Mouse (Mus musculus) midbrain, embryonic 13.5 days (tissue): Measurements from ENCODE around the gene Pih1h3b. TPM values are rescaled to one million over a fixed set of nuclear protein-coding genes. Genes with fewer than 3 reads are reported as not detected.
A peak's percentile ranks its signal among the peaks of the same experiment; 100 is the strongest.

Experiments
- ATAC-seq: fragments of 200-750 bp; cut with Nextera tagmentation; 2 replicates; pipeline ENCODE4 v1.8.0; 2017; ENCODE audit warnings: mild to moderate bottlenecking, moderate TSS enrichment, moderate library complexity
- H3K27ac ChIP-seq: fragments of 300-500 bp; sonication (generic); 2 replicates; pipeline ENCODE4 v1.5.1; 2015; ENCODE audit warnings: inconsistent platforms, mild to moderate bottlenecking, moderate library complexity
- H3K27me3 ChIP-seq: fragments of 300-500 bp; sonication (generic); 2 replicates; pipeline ENCODE4 v1.6.1; 2015; ENCODE audit warnings: mild to moderate bottlenecking, inconsistent platforms
- H3K36me3 ChIP-seq: fragments of 300-500 bp; sonication (generic); 2 replicates; pipeline ENCODE4 v1.6.1; 2015; ENCODE audit warnings: mild to moderate bottlenecking, inconsistent platforms
- H3K4me1 ChIP-seq: fragments of 300-500 bp; sonication (generic); replicated peaks from 2 replicates; pipeline ENCODE4 v1.6.1; 2015; ENCODE audit warnings: inconsistent platforms
- H3K4me2 ChIP-seq: fragments of 300-500 bp; sonication (generic); replicated peaks from 2 replicates; pipeline ENCODE4 v1.6.1; 2015; ENCODE audit warnings: moderate library complexity, mild to moderate bottlenecking, inconsistent platforms
- H3K4me3 ChIP-seq: fragments of 300-500 bp; sonication (generic); replicated peaks from 2 replicates; pipeline ENCODE4 v1.5.1; 2015; ENCODE audit warnings: mild to moderate bottlenecking, inconsistent platforms
- H3K9ac ChIP-seq: fragments of 300-500 bp; sonication (generic); replicated peaks from 2 replicates; pipeline ENCODE4 v1.6.1; 2015; ENCODE audit warnings: mild to moderate bottlenecking, inconsistent platforms
- H3K9me3 ChIP-seq: fragments of 300-500 bp; sonication (generic); 2 replicates; pipeline ENCODE4 v1.6.1; 2016; ENCODE audit warnings: mild to moderate bottlenecking, inconsistent platforms
- WGBS: fragments of 180-500 bp; shearing (Covaris S2); methylation state at CpG from one replicate; pipeline ENCODE4 v1.1.7; 2015; 5-methylcytosine and 5-hydroxymethylcytosine counted together
- polyA plus RNA-seq: library from polyadenylated mRNA; unstranded; fragments of >200 nt; fragmentation: Nextera tagmentation; extraction: Ambion mirVana; gene quantifications from 2 replicates; pipeline ENCODE4 v1.2.1, GENCODE M21; 2015

The Pih1h3b gene
- polyA plus RNA-seq = not detected in 2 replicates

- H3K9ac ChIP-seq = no peak within 1 kb of the TSS
- H3K4me1 ChIP-seq = no peaks in the 10 kb centered on the region
- no peaks in the 10 kb centered on the region for H3K36me3 ChIP-seq
- peaks cover 5% of the 10 kb centered on the region; the same call in 1 of the 2 replicates for H3K9me3 ChIP-seq
- H3K27me3 ChIP-seq = peaks cover 35% of the 10 kb centered on the region
- no peak within 1 kb of the TSS for H3K27ac ChIP-seq
- peak; percentile 84 for ATAC-seq
- peak within 1 kb of the TSS; percentile 57 for H3K4me2 ChIP-seq
- peak within 1 kb of the TSS; percentile 40 for H3K4me3 ChIP-seq
- WGBS = 28% methylated on average over 64 of the region's 64 CpGs
Measured at GRCm38 (mm10) chrX:140062135-140062975, at the start of gene Pih1h3b, which contains the start of gene Nup62cl. TSS of gene Pih1h3b (plus strand) at chrX:140062879. TSS of gene Nup62cl (minus strand) at chrX:140062712.

- Histone ChIP-seq H3K9ac (no peak overlapping the region; the same call in 1 of the 2 replicates), H3K27me3 (peaks cover 35% of the 10 kb centered on the region), H3K36me3 (no peaks in the 10 kb centered on the region), H3K9me3 (peaks cover 5% of the 10 kb centered on the region; the same call in 1 of the 2 replicates), H3K4me1 (no peaks in the 10 kb centered on the region), H3K27ac (no peak overlapping the region), H3K4me2 (peak overlapping the region; percentile 57), H3K4me3 (peak overlapping the region; percentile 40)
- ATAC-seq = peak; percentile 56
- WGBS = 24% methylated on average over 73 of the region's 90 CpGs
Measured at GRCm38 (mm10) chrX:140060886-140061874, 1.5 kb upstream of the Pih1h3b start.

GRCm38 (mm10) chrX:140082535-140082934 is 19.9 kb downstream of the Pih1h3b start:
- H3K27me3 ChIP-seq = peaks cover 4% of the 10 kb centered on the region; the same call in 1 of the 2 replicates
- WGBS = 93% methylated on average over 2 of the region's 2 CpGs
- no peak overlapping the region for H3K27ac ChIP-seq
- no peak for ATAC-seq
- no peaks in the 10 kb centered on the region for H3K36me3 ChIP-seq
- H3K9me3 ChIP-seq = no peaks in the 10 kb centered on the region
- no peak overlapping the region for H3K4me3 ChIP-seq
- H3K4me2 ChIP-seq = no peak overlapping the region
- H3K4me1 ChIP-seq = no peaks in the 10 kb centered on the region
- H3K9ac ChIP-seq = no peak overlapping the region

GRCm38 (mm10) chrX:140094066-140094465 is 31.4 kb downstream of the Pih1h3b start:
- no peak for ATAC-seq
- Histone ChIP-seq H3K4me2 (no peak overlapping the region), H3K4me3 (no peak overlapping the region), H3K4me1 (no peaks in the 10 kb centered on the region), H3K9ac (no peak overlapping the region), H3K9me3 (no peaks in the 10 kb centered on the region), H3K27ac (no peak overlapping the region), H3K27me3 (peaks cover 21% of the 10 kb centered on the region; the same call in 1 of the 2 replicates), H3K36me3 (no peaks in the 10 kb centered on the region)
- 81% methylated on average over 2 of the region's 2 CpGs for WGBS

Other genes starting within 250 kb of the Pih1h3b start
- gene Morc4, start 191.2 kb upstream of the Pih1h3b start, polyA plus RNA-seq = 3.7 and 3.8 TPM in 2 replicates
- gene Rbm41, start 64.3 kb upstream of the Pih1h3b start, polyA plus RNA-seq = 6.3 and 7.1 TPM in 2 replicates
- 2.6 and 3.9 TPM in 2 replicates for gene Nup62cl, start 167 bp upstream of the Pih1h3b start, polyA plus RNA-seq